Mouse (Mus musculus) embryo, embryonic 11 days (tissue): ENCODE data around the gene Bet1l.

Source experiments
- DNase-seq: peaks from one replicate; pipeline ENCODE4 v3.0.0-alpha.2; 2015

Gene Bet1l

DNA sequence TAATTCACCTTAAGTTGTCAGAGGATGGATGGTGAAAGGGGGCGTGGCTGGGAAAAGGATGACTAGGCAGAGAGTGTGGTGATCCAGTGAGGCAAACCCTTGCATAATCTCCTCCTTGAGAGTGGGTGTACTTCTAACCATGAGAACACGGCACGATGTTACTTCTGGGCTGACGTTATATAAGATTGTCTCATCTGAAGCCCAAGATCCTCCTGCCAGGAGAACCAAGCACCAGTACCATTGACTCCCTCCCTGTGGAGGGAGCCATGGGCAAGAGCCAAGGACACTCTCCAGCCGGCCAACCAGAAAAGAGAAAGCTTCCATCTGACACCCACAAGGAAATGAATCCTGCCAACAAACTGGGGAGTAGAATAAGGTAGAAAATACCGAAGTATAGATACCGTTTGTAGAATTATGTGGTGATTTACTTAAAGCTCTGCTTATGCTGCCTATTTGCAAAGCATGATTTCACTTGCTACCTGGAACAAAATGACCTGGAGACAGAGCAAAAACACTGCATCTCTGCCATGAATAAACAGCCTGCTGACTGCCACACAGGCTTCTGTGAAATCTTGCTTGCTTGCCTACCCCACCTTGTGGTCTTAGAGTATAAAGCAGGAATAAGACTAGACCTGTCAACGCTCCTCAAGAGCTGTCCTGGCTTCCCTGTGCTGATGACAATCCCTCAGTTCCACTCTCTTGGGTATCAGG is 29.1 kb downstream of the Bet1l start:
- DNase-seq, result peak; percentile 60

DNA sequence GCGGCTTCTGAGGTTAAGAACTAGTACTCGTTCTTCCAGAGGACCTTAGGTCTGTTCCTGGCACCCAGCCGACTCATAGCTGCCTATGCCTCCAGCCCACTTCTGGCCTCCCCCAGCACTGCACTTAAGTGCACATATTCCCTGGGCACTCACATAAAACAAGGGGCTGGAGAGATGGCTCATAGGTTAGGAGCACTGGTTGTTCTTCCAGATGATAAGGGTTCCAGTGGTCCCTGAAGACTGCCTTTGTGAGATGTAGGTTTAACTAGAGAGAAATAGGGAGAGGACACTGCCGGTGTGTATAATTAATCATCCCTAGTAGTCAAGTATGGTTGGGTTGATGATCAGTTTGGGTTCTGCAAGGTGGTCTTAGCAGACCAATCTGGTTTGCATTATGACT is 34.6 kb downstream of the Bet1l start:
- no peak for DNase-seq

- DNase-seq, result peak; percentile 77
Observed at GRCm38 (mm10) chr7:140821653-140822329, 35.6 kb downstream of the Bet1l start, which contains the start of gene Zfp941. TSS of gene Zfp941 (minus strand) at chr7:140822178.

DNA sequence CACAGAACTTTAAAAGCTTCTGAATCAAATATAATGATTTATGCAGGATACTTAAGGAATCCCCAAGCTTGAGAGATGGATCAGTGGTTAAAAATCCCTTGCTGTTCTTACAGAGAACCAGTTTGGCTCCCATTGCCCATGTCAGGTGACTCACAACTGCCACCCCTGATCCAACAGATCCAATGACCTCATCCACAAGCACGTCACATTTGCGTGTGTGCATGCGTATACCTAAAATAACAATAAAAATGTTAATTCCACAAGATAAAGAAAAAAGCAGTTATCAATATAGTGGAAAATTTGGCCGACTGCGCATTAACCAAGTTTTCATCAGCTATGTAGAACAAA is 36.1 kb downstream of the Bet1l start:
- DNase-seq, result no peak

DNA sequence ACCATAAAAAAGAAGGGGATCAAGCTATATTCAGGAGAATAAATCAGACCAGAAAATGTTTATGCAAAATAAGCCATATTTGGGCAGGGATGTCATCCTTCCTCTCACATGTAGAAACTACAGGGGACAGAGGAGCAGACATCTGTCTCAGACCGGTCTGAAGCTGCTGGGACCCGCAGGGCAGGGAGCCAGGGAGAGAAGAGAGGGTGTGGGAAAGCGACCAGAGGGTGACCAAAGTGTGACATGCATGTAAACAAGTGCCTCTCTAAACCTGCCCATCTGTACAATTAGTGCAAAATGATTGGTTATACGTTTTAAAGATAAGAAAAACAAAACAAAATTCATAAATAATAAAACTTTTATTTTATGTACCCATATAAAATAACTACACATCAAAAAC is 37.2 kb downstream of the Bet1l start:
- no peak for DNase-seq

DNA sequence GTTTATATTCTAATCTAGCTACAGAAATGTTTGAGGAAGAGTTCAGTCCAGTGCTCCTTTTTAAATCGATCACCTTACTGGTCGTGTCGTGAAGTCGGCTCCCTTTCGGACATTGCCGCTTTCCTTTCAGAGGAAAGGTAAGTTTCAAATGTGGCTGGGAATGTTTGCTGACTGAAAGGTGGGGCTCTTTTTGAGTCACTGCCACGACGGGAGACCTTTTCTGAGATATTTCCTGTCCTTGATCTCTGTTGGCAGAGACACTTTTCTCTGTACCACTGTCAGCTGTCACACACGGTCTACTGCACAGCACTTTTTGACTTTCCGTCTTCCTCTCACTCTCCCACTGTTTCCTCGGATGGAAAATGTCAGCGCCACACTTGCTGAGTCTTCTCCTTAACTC is 44.5 kb downstream of the Bet1l start:
- DNase-seq, result no peak

DNA sequence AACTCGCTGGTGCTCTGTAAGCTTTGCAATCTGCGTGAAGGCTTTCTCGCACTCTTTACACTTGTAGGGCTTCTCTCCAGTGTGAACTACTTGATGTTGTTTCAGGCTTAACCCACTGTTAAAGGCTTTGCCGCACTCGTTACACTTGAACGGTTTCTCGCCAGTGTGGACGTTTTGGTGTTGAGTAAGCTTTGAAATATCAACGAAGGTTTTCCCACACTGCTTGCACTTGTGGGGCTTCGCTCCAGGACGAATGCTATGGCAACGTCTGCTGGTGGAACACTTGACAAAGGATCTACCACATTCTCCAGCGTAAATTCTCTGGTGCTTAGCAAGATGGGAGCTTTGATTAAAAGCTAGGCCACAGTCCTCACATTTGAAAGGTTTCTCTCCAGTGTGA is 45.7 kb downstream of the Bet1l start:
- DNase-seq, result no peak

- no peak for DNase-seq
Observed at GRCm38 (mm10) chr7:140810496-140810895, 46.9 kb downstream of the Bet1l start.

- DNase-seq, result peak; percentile 28
Observed at GRCm38 (mm10) chr7:140805704-140806103, 51.7 kb downstream of the Bet1l start.
